Mouse (Mus musculus) hindlimb bud, embryonic 11.5 days (tissue): Measurements from ENCODE around the gene Gm11037.

Source experiments
- DNase-seq: peaks from one replicate; pipeline ENCODE4 v3.0.0-alpha.2; 2012; ENCODE audit warnings: low read depth, low spot score; ENCODE audit errors: extremely low spot score

Gene Gm11037

DNA sequence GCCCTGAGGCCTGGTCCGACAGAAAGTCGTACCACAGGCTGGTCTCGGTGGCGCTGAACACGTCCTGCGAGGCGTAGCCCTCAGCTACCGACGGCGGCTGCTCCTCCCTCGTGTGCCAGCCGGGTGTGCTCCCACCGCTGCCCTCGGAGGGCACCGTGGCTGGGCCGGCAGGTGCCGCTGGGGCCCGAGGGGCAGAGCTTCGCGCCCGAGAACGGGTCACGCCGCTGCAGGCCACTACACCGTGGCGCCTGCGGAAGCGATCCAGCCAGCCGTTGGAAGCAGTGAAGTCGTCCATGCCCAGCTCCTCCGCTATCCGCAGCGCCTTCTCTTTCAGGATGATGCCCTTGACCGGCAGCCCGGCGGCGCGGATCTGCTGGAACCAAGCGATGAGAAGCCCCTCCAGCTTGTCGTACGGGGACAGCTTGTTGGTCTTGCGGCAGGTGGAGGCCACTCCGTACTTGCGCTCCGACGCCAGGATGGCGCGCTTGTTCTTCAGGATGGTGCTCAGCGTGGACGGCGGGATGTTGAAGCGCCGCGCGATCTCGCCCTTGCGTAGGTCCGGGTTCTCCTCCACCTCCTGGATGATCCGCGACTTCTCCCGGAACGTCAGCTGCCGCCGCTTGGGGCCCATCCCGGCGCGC lies 46.1 kb downstream of the Gm11037 start:
- DNase-seq: no peak

DNA sequence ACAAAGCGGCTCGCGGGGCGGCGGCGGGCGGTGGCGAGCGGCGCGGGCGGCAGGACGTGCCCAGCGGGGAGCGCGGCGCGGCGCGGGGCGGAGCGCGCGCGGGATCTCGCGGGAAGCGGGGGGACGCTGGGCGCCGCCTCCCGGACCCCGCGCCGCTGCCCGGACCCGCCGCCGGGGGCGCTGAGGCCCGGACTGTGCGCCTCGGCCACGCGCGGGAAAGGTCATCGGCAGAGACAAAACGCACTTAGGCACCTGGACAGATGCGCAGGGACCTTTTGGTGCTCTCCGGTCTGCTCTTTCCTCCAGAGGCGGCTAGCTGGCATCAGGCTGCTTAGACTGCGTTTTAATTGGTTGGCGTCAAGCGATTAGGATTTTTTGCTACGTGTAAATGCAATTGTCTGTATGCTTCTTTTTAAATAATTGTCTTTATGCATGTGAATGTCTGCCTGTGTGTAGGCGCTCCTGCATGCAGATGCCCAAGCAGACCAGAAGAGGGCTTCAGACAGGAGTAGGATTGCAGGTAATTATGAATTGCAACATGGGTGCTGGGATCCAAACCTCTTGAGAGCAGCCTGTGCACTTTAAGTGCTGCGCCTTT lies 46.8 kb downstream of the Gm11037 start, which contains the start of gene Cenpb:
Gene Cenpb, minus strand, starts transcription at position 78 of the 598 bp plus-strand sequence.
- DNase-seq: no peak
